Mouse (Mus musculus) thymus, adult 2 months (tissue): ENCODE data around the gene Oaz1.

ENCODE experiments used
- CTCF ChIP-seq: fragments of 200-500 bp; IDR thresholded peaks from 2 replicates; pipeline ENCODE4 v1.5.1; 2012; ENCODE audit warnings: mild to moderate bottlenecking, control low read depth, low read length, moderate library complexity, borderline replicate concordance; ENCODE audit not compliant: control insufficient read depth, poor library complexity, insufficient read depth; ENCODE audit errors: extremely low read depth
- POLR2A ChIP-seq: fragments of 200-500 bp; IDR thresholded peaks from 2 replicates; pipeline ENCODE4 v1.6.1; 2012; ENCODE audit warnings: mild to moderate bottlenecking, low read length, control low read depth, moderate library complexity; ENCODE audit not compliant: control insufficient read depth, poor library complexity, insufficient read depth; ENCODE audit errors: extremely low read depth

- TF ChIP-seq POLR2A (no peak), CTCF (no peak)
These were observed 1.6 kb upstream of the Oaz1 start for GRCm38 (mm10) chr10:80824827-80825226.
